Mouse (Mus musculus) megakaryocyte, embryonic 14.5 days (primary cell): ENCODE data around the gene Zdhhc22.

Experiments used
- FLI1 ChIP-seq: IDR thresholded peaks from 2 replicates; pipeline ENCODE4 v1.6.1; 2012; ENCODE audit warnings: low read length, inconsistent platforms, mixed read lengths
- GATA1 ChIP-seq: IDR thresholded peaks from 3 replicates; pipeline ENCODE4 v1.6.1; 2012; ENCODE audit warnings: mixed read lengths, low read length, inconsistent platforms, borderline replicate concordance

GRCm38 (mm10) chr12:86950961-86951360, 39.3 kb downstream of the Zdhhc22 start:
- TF ChIP-seq FLI1 (no peak), GATA1 (no peak)
